Mouse (Mus musculus) hindbrain, embryonic 11.5 days (tissue): Measurements from ENCODE around the gene Tdgf1. TPM values are rescaled to one million over a fixed set of nuclear protein-coding genes. Genes with fewer than 3 reads are reported as not detected.

Experiments
- ATAC-seq: fragments of 200-750 bp; cut with Nextera tagmentation; 2 replicates; pipeline ENCODE4 v1.8.0; 2017; ENCODE audit warnings: mild to moderate bottlenecking, moderate TSS enrichment, moderate library complexity; ENCODE audit not compliant: low FRiP score
- DNase-seq: peaks from one replicate; pipeline ENCODE4 v3.0.0-alpha.2; 2015; ENCODE audit warnings: low spot score
- H3K27ac ChIP-seq: fragments of 300-500 bp; sonication (generic); 2 replicates; pipeline ENCODE4 v1.5.1; 2014; ENCODE audit warnings: mild to moderate bottlenecking, low read depth, low read length
- H3K27me3 ChIP-seq: fragments of 300-500 bp; sonication (generic); 2 replicates; pipeline ENCODE4 v1.6.1; 2014; ENCODE audit warnings: mild to moderate bottlenecking, low read length, moderate library complexity, mixed read lengths; ENCODE audit not compliant: control insufficient read depth, insufficient read depth
- H3K36me3 ChIP-seq: fragments of 300-500 bp; sonication (generic); 2 replicates; pipeline ENCODE4 v1.6.1; 2014; ENCODE audit warnings: mild to moderate bottlenecking, low read length, moderate library complexity, mixed read lengths; ENCODE audit not compliant: control insufficient read depth, insufficient read depth
- H3K4me1 ChIP-seq: fragments of 300-500 bp; sonication (generic); replicated peaks from 2 replicates; pipeline ENCODE4 v1.6.1; 2014; ENCODE audit warnings: low read length, mixed read lengths; ENCODE audit not compliant: control insufficient read depth, insufficient read depth
- H3K4me2 ChIP-seq: fragments of 300-500 bp; sonication (generic); replicated peaks from 2 replicates; pipeline ENCODE4 v1.6.1; 2014; ENCODE audit warnings: mild to moderate bottlenecking, low read depth, low read length
- H3K4me3 ChIP-seq: fragments of 300-500 bp; sonication (generic); 2 replicates; pipeline ENCODE4 v1.5.1; 2014; ENCODE audit warnings: low read depth, low read length
- H3K9ac ChIP-seq: fragments of 300-500 bp; sonication (generic); 2 replicates; pipeline ENCODE4 v1.6.1; 2014; ENCODE audit warnings: low read depth, low read length
- H3K9me3 ChIP-seq: fragments of 300-500 bp; sonication (generic); 2 replicates; pipeline ENCODE4 v1.6.1; 2016; ENCODE audit warnings: low read length; ENCODE audit not compliant: control insufficient read depth
- WGBS: fragments of 180-500 bp; shearing (Covaris S2); extraction: QIAGEN DNeasy Blood & Tissue Kit; methylation state at CpG from one replicate; pipeline ENCODE4 v1.1.7; 2014; 5-methylcytosine and 5-hydroxymethylcytosine counted together
- polyA plus RNA-seq: library from polyadenylated mRNA; unstranded; fragments of >200 nt; fragmentation: Nextera tagmentation; extraction: Ambion mirVana; gene quantifications from 2 replicates; pipeline ENCODE4 v1.2.1, GENCODE M21; 2014

Gene Tdgf1
- polyA plus RNA-seq, 1 experiment from 2014 or later: not detected

- no peak for ATAC-seq
- H3K9me3 ChIP-seq: no peaks in the 10 kb centered on the region
These were observed 5.4 kb upstream of the Tdgf1 start, which contains the start of gene Lrrc2 for GRCm38 (mm10) chr9:110951397-110951796. TSS of gene Lrrc2 (plus strand) at chr9:110951545.

GRCm38 (mm10) chr9:110950109-110950508 is 4.2 kb upstream of the Tdgf1 start:
- Histone ChIP-seq H3K9ac (no peak overlapping the region), H3K4me3 (no peak overlapping the region), H3K36me3 (no peaks in the 10 kb centered on the region), H3K27me3 (peaks cover 26% of the 10 kb centered on the region), H3K4me2 (no peak overlapping the region), H3K9me3 (no peaks in the 10 kb centered on the region), H3K27ac (no peak overlapping the region), H3K4me1 (0 out of 2 replicates have a peak, but pooled peaks cover 2% of the 10 kb centered on the region)
- ATAC-seq (no peak), DNase-seq (no peak)
- WGBS: 98% methylated on average over 3 of the region's 3 CpGs

More at GRCm38 (mm10) chr9:110951397-110951796, 5.4 kb upstream of the Tdgf1 start, which contains the start of gene Lrrc2:
- H3K27ac ChIP-seq: no peak within 1 kb of the TSS
- H3K27me3 ChIP-seq: peaks cover 18% of the 10 kb centered on the region
- no peaks in the 10 kb centered on the region for H3K36me3 ChIP-seq
- DNase-seq: no peak
- 91% methylated on average over 11 of the region's 11 CpGs for WGBS
- no peak within 1 kb of the TSS for H3K4me3 ChIP-seq
- H3K4me1 ChIP-seq: 0 out of 2 replicates have a peak, but pooled peaks cover 2% of the 10 kb centered on the region
- H3K4me2 ChIP-seq: no peak within 1 kb of the TSS
- no peak within 1 kb of the TSS for H3K9ac ChIP-seq

GRCm38 (mm10) chr9:110948813-110949310 is 2.9 kb upstream of the Tdgf1 start:
- Histone ChIP-seq H3K4me1 (0 out of 2 replicates have a peak, but pooled peaks cover 2% of the 10 kb centered on the region), H3K9me3 (no peaks in the 10 kb centered on the region), H3K4me2 (no peak overlapping the region), H3K27me3 (peaks cover 34% of the 10 kb centered on the region), H3K9ac (no peak overlapping the region), H3K27ac (no peak overlapping the region), H3K4me3 (no peak overlapping the region), H3K36me3 (no peaks in the 10 kb centered on the region)
- DNase-seq (no peak), ATAC-seq (no peak)
- WGBS: 66% methylated on average over 8 of the region's 8 CpGs

GRCm38 (mm10) chr9:110947900-110948299 is 1.9 kb upstream of the Tdgf1 start:
- ATAC-seq (no peak), DNase-seq (no peak)
- Histone ChIP-seq H3K4me2 (no peak overlapping the region), H3K4me1 (0 out of 2 replicates have a peak, but pooled peaks cover 2% of the 10 kb centered on the region), H3K9me3 (no peaks in the 10 kb centered on the region), H3K4me3 (no peak overlapping the region), H3K36me3 (no peaks in the 10 kb centered on the region), H3K27ac (no peak overlapping the region), H3K27me3 (peaks cover 34% of the 10 kb centered on the region), H3K9ac (no peak overlapping the region)
- 14% methylated on average over 6 of the region's 6 CpGs for WGBS

GRCm38 (mm10) chr9:110947261-110947661 is 1.3 kb upstream of the Tdgf1 start:
- Histone ChIP-seq H3K4me3 (no peak overlapping the region; the same call in 1 of the 2 replicates), H3K27me3 (peaks cover 32% of the 10 kb centered on the region), H3K4me2 (no peak overlapping the region), H3K9me3 (no peaks in the 10 kb centered on the region), H3K4me1 (0 out of 2 replicates have a peak, but pooled peaks cover 2% of the 10 kb centered on the region), H3K9ac (peak overlapping the region; percentile 23; the same call in 1 of the 2 replicates), H3K36me3 (no peaks in the 10 kb centered on the region), H3K27ac (no peak overlapping the region)
- ATAC-seq (no peak), DNase-seq (peak; percentile 36)
- WGBS: 5% methylated on average over 6 of the region's 6 CpGs

- Histone ChIP-seq H3K27me3 (peaks cover 32% of the 10 kb centered on the region), H3K4me2 (no peak overlapping the region; the same call in 1 of the 2 replicates), H3K9ac (peak overlapping the region; percentile 23; the same call in 1 of the 2 replicates), H3K27ac (no peak overlapping the region), H3K4me3 (no peak overlapping the region), H3K36me3 (no peaks in the 10 kb centered on the region), H3K4me1 (0 out of 2 replicates have a peak, but pooled peaks cover 2% of the 10 kb centered on the region), H3K9me3 (no peaks in the 10 kb centered on the region)
- ATAC-seq (no peak), DNase-seq (peak; percentile 50)
- WGBS: 5% methylated on average over 20 of the region's 20 CpGs
These were observed 638 bp upstream of the Tdgf1 start for GRCm38 (mm10) chr9:110946548-110947044.

GRCm38 (mm10) chr9:110945343-110945742 is 615 bp downstream of the Tdgf1 start:
- DNase-seq (peak; percentile 36), ATAC-seq (no peak)
- 12% methylated on average over 18 of the region's 18 CpGs for WGBS
- 0 out of 2 replicates have a peak, but pooled peaks cover 2% of the 10 kb centered on the region for H3K4me1 ChIP-seq
- no peaks in the 10 kb centered on the region for H3K36me3 ChIP-seq
- no peak overlapping the region for H3K9ac ChIP-seq
- H3K27ac ChIP-seq: no peak overlapping the region
- H3K4me3 ChIP-seq: no peak overlapping the region
- H3K9me3 ChIP-seq: no peaks in the 10 kb centered on the region
- no peak overlapping the region for H3K4me2 ChIP-seq
- H3K27me3 ChIP-seq: peaks cover 32% of the 10 kb centered on the region

- Histone ChIP-seq H3K4me1 (0 out of 2 replicates have a peak, but pooled peaks cover 2% of the 10 kb centered on the region), H3K36me3 (no peaks in the 10 kb centered on the region), H3K9me3 (no peaks in the 10 kb centered on the region), H3K4me2 (no peak overlapping the region), H3K27ac (no peak overlapping the region), H3K27me3 (peaks cover 32% of the 10 kb centered on the region), H3K9ac (no peak overlapping the region), H3K4me3 (no peak overlapping the region)
- peak; percentile 48 for DNase-seq
- ATAC-seq: no peak
- 37% methylated on average over 13 of the region's 13 CpGs for WGBS
These were observed 1.7 kb downstream of the Tdgf1 start for GRCm38 (mm10) chr9:110944265-110944664.
